Mouse (Mus musculus) midbrain, embryonic 10.5 days (tissue): Measurements from ENCODE around the gene Gna14. TPM values are rescaled to one million over a fixed set of nuclear protein-coding genes. Genes with fewer than 3 reads are reported as not detected.

Experiments used
- DNase-seq: peaks from one replicate; pipeline ENCODE4 v3.0.0-alpha.2; 2017; ENCODE audit warnings: low spot score
- H3K27ac ChIP-seq: fragments of 300-500 bp; sonication (generic); replicated peaks from 2 replicates; pipeline ENCODE4 v1.5.1; 2016; ENCODE audit warnings: mild to moderate bottlenecking
- H3K27me3 ChIP-seq: fragments of 300-500 bp; sonication (generic); 2 replicates; pipeline ENCODE4 v1.6.1; 2016; ENCODE audit warnings: low read depth, mild to moderate bottlenecking; ENCODE audit not compliant: poor library complexity, severe bottlenecking
- H3K36me3 ChIP-seq: fragments of 300-500 bp; sonication (generic); 2 replicates; pipeline ENCODE4 v1.6.1; 2016; ENCODE audit warnings: mild to moderate bottlenecking, moderate library complexity
- H3K4me1 ChIP-seq: fragments of 300-500 bp; sonication (generic); 2 replicates; pipeline ENCODE4 v1.6.1; 2016
- H3K4me3 ChIP-seq: fragments of 300-500 bp; sonication (generic); 2 replicates; pipeline ENCODE4 v1.5.1; 2016; ENCODE audit warnings: mild to moderate bottlenecking, moderate library complexity
- H3K9me3 ChIP-seq: fragments of 300-500 bp; sonication (generic); replicated peaks from 2 replicates; pipeline ENCODE4 v1.6.1; 2016; ENCODE audit warnings: mild to moderate bottlenecking
- WGBS: fragments of 180-500 bp; shearing (Covaris S2); methylation state at CpG from one replicate; pipeline ENCODE4 v1.1.7; 2016; 5-methylcytosine and 5-hydroxymethylcytosine counted together
- polyA plus RNA-seq: library from polyadenylated mRNA; unstranded; fragments of >200 nt; fragmentation: Nextera tagmentation; extraction: Ambion mirVana; gene quantifications from 2 replicates; pipeline ENCODE4 v1.2.1, GENCODE M21; 2016

Gene Gna14
- polyA plus RNA-seq, 1 experiment from 2014 or later: 0.58 TPM

- Histone ChIP-seq H3K36me3 (no peaks in the 10 kb centered on the region), H3K27me3 (no peaks in the 10 kb centered on the region), H3K27ac (no peak overlapping the region), H3K4me3 (no peak overlapping the region), H3K9me3 (no peaks in the 10 kb centered on the region), H3K4me1 (no peaks in the 10 kb centered on the region)
- DNase-seq: no peak
- WGBS: 86% methylated on average over 3 of the region's 3 CpGs
Observed at GRCm38 (mm10) chr19:16528225-16528828, 92.8 kb downstream of the Gna14 start.

GRCm38 (mm10) chr19:16529293-16529920 is 93.8 kb downstream of the Gna14 start:
- Histone ChIP-seq H3K27me3 (no peaks in the 10 kb centered on the region), H3K4me1 (no peaks in the 10 kb centered on the region), H3K27ac (no peak overlapping the region), H3K36me3 (no peaks in the 10 kb centered on the region), H3K4me3 (no peak overlapping the region), H3K9me3 (no peaks in the 10 kb centered on the region)
- no peak for DNase-seq

GRCm38 (mm10) chr19:16529999-16530398 is 94.4 kb downstream of the Gna14 start:
- Histone ChIP-seq H3K27me3 (no peaks in the 10 kb centered on the region), H3K9me3 (no peaks in the 10 kb centered on the region), H3K4me3 (no peak overlapping the region), H3K4me1 (no peaks in the 10 kb centered on the region), H3K36me3 (no peaks in the 10 kb centered on the region), H3K27ac (no peak overlapping the region)
- 79% methylated on average over 4 of the region's 4 CpGs for WGBS
- DNase-seq: no peak

GRCm38 (mm10) chr19:16534311-16534710 is 98.7 kb downstream of the Gna14 start:
- Histone ChIP-seq H3K4me3 (no peak overlapping the region), H3K27me3 (no peaks in the 10 kb centered on the region), H3K4me1 (no peaks in the 10 kb centered on the region), H3K36me3 (no peaks in the 10 kb centered on the region), H3K9me3 (no peaks in the 10 kb centered on the region), H3K27ac (no peak overlapping the region)
- DNase-seq: no peak
- WGBS: 92% methylated on average over 2 of the region's 2 CpGs

- no peak for DNase-seq
- no peaks in the 10 kb centered on the region for H3K27me3 ChIP-seq
- H3K27ac ChIP-seq: no peak overlapping the region
- H3K36me3 ChIP-seq: no peaks in the 10 kb centered on the region
- H3K9me3 ChIP-seq: no peaks in the 10 kb centered on the region
- H3K4me3 ChIP-seq: no peak overlapping the region
- 89% methylated on average over 2 of the region's 2 CpGs for WGBS
- H3K4me1 ChIP-seq: no peaks in the 10 kb centered on the region
Observed at GRCm38 (mm10) chr19:16538416-16538815, 102.9 kb downstream of the Gna14 start.

GRCm38 (mm10) chr19:16543688-16544087 is 108.1 kb downstream of the Gna14 start:
- no peak for DNase-seq
- Histone ChIP-seq H3K27ac (no peak overlapping the region), H3K4me1 (no peaks in the 10 kb centered on the region), H3K9me3 (no peaks in the 10 kb centered on the region), H3K36me3 (no peaks in the 10 kb centered on the region), H3K4me3 (no peak overlapping the region), H3K27me3 (no peaks in the 10 kb centered on the region)
- WGBS: 94% methylated on average over 4 of the region's 4 CpGs

GRCm38 (mm10) chr19:16556988-16557387 is 121.4 kb downstream of the Gna14 start:
- WGBS: 90% methylated on average over 8 of the region's 8 CpGs
- Histone ChIP-seq H3K27me3 (no peaks in the 10 kb centered on the region), H3K36me3 (no peaks in the 10 kb centered on the region), H3K27ac (no peak overlapping the region), H3K4me3 (no peak overlapping the region), H3K4me1 (no peaks in the 10 kb centered on the region), H3K9me3 (no peaks in the 10 kb centered on the region)
- DNase-seq: no peak

GRCm38 (mm10) chr19:16557971-16558370 is 122.4 kb downstream of the Gna14 start:
- Histone ChIP-seq H3K4me3 (no peak overlapping the region), H3K36me3 (no peaks in the 10 kb centered on the region), H3K27ac (no peak overlapping the region), H3K4me1 (no peaks in the 10 kb centered on the region), H3K27me3 (no peaks in the 10 kb centered on the region), H3K9me3 (no peaks in the 10 kb centered on the region)
- DNase-seq: no peak
- WGBS: 74% methylated on average over 5 of the region's 5 CpGs

GRCm38 (mm10) chr19:16558570-16558969 is 123.0 kb downstream of the Gna14 start:
- no peaks in the 10 kb centered on the region for H3K9me3 ChIP-seq
- no peaks in the 10 kb centered on the region for H3K36me3 ChIP-seq
- 85% methylated on average over 2 of the region's 2 CpGs for WGBS
- H3K27me3 ChIP-seq: no peaks in the 10 kb centered on the region
- H3K4me1 ChIP-seq: no peaks in the 10 kb centered on the region
- no peak overlapping the region for H3K4me3 ChIP-seq
- no peak overlapping the region for H3K27ac ChIP-seq
- no peak for DNase-seq

GRCm38 (mm10) chr19:16559243-16559896 is 123.8 kb downstream of the Gna14 start:
- H3K4me3 ChIP-seq: no peak overlapping the region
- no peak for DNase-seq
- H3K36me3 ChIP-seq: no peaks in the 10 kb centered on the region
- no peaks in the 10 kb centered on the region for H3K27me3 ChIP-seq
- no peaks in the 10 kb centered on the region for H3K9me3 ChIP-seq
- H3K27ac ChIP-seq: no peak overlapping the region
- WGBS: 83% methylated on average over 9 of the region's 9 CpGs
- H3K4me1 ChIP-seq: no peaks in the 10 kb centered on the region

GRCm38 (mm10) chr19:16562676-16563075 is 127.1 kb downstream of the Gna14 start:
- H3K4me1 ChIP-seq: no peaks in the 10 kb centered on the region
- 93% methylated on average over 6 of the region's 6 CpGs for WGBS
- H3K4me3 ChIP-seq: no peak overlapping the region
- no peak overlapping the region for H3K27ac ChIP-seq
- H3K36me3 ChIP-seq: no peaks in the 10 kb centered on the region
- H3K9me3 ChIP-seq: no peaks in the 10 kb centered on the region
- DNase-seq: no peak
- no peaks in the 10 kb centered on the region for H3K27me3 ChIP-seq

- no peak for DNase-seq
- WGBS: 94% methylated on average over 6 of the region's 6 CpGs
- no peaks in the 10 kb centered on the region for H3K27me3 ChIP-seq
- no peak overlapping the region for H3K27ac ChIP-seq
- no peak overlapping the region for H3K4me3 ChIP-seq
- no peaks in the 10 kb centered on the region for H3K4me1 ChIP-seq
- no peaks in the 10 kb centered on the region for H3K36me3 ChIP-seq
- no peaks in the 10 kb centered on the region for H3K9me3 ChIP-seq
Observed at GRCm38 (mm10) chr19:16576790-16577189, 141.2 kb downstream of the Gna14 start.

GRCm38 (mm10) chr19:16579656-16580260 is 144.2 kb downstream of the Gna14 start:
- WGBS: 81% methylated on average over 7 of the region's 7 CpGs
- Histone ChIP-seq H3K4me1 (no peaks in the 10 kb centered on the region), H3K27me3 (no peaks in the 10 kb centered on the region), H3K36me3 (no peaks in the 10 kb centered on the region), H3K4me3 (no peak overlapping the region), H3K9me3 (no peaks in the 10 kb centered on the region), H3K27ac (no peak overlapping the region)
- DNase-seq: no peak
